Mouse (Mus musculus) retina, embryonic 14.5 days (tissue): ENCODE data around the gene Vwa3b.

Experiments
- DNase-seq: peaks from one replicate; pipeline ENCODE4 v3.0.0-alpha.2; 2015; ENCODE audit warnings: low spot score

Vwa3b gene

DNA sequence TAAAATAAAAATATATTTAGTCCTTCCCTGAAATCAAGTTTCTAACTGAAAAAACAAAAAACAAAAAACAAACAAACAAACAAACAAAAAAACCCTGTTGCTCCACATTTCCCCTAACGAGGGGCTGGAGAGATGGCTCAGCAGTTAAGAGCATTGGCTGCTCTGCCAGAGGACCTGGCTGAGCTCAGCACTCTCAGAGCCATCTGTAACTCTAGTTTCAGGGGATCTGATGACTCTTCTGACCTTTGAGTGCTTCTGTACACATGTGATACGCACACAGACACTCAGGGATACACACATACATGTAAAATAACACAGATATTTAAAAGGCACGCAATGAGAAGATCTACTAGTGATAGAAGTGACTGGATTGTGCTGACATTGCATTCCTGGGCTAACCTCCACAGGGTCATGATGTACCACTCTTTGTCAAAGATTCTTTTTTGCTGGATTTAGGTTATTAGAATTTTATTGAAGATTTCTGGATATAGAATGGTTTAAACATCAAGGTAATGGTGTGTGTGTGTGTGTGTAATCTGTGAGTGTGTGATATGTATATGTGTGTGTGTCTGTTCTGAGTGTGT lies 14.7 kb upstream of the Vwa3b start:
- no peak for DNase-seq

DNA sequence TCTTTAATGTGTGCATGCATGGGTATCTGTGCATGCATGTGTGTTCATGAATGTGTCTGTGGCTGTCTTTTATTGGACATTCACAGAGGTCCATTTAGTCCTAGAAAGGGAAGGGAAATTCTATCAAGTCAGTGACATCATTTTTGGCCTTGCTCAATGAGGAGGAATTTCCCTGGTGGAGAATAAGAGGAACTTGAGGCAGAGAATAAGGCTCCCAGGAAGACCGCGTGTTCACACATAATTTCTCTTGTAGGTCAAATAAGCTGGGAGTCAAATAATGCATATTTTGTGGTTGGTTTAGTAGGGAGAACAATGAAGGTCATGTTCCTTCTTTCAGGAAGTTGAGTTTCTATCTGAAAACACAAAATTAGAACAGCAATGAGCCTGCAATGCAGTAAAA lies 13.4 kb upstream of the Vwa3b start:
- no peak for DNase-seq

- no peak for DNase-seq
Observed at GRCm38 (mm10) chr1:37013687-37014086, 12.7 kb upstream of the Vwa3b start.

- no peak for DNase-seq
Observed at GRCm38 (mm10) chr1:37019017-37019416, 7.4 kb upstream of the Vwa3b start.

GRCm38 (mm10) chr1:37022704-37023103 lies 3.7 kb upstream of the Vwa3b start:
- DNase-seq, result no peak

GRCm38 (mm10) chr1:37024736-37025135 lies 1.7 kb upstream of the Vwa3b start:
- DNase-seq, result no peak

DNA sequence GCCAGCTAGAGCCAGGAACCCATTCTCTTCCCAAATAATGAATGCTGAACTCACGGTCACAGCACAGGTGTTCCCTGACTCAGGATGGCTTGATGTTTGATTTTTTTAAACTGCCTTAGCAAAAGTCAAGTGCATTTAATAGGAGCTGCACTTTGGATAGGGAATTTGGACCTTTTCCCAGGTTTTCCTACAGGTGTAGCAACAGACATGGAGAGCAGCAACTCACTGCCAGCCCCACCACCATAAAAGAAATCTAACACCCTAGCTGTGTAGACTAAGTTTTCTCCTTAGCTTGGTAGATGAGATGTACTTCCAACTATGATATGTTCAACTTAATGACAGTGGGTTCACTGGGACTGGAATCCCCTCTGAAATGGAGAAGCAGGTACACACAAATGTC lies 1.0 kb upstream of the Vwa3b start:
- DNase-seq, result no peak

DNA sequence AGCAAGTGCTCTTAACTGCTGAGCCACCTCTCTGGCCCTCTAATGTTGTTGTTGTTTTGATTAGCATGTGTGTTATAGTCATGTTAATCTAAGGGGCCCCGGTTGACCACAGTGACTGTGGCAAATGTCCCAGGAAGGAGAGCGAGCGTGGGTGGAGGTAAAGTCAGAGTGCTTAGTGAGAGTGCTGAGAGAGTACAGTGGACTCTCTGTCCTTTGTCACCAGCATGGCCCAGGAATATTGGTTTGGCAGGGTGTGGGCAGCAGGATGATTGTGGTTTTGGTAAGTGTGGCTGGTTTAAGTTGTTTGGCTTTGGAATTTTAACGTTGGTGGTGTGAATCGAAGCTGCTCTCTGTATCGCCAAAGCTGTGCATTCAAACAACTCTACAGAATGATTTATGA lies 470 bp downstream of the Vwa3b start:
- no peak for DNase-seq

DNA sequence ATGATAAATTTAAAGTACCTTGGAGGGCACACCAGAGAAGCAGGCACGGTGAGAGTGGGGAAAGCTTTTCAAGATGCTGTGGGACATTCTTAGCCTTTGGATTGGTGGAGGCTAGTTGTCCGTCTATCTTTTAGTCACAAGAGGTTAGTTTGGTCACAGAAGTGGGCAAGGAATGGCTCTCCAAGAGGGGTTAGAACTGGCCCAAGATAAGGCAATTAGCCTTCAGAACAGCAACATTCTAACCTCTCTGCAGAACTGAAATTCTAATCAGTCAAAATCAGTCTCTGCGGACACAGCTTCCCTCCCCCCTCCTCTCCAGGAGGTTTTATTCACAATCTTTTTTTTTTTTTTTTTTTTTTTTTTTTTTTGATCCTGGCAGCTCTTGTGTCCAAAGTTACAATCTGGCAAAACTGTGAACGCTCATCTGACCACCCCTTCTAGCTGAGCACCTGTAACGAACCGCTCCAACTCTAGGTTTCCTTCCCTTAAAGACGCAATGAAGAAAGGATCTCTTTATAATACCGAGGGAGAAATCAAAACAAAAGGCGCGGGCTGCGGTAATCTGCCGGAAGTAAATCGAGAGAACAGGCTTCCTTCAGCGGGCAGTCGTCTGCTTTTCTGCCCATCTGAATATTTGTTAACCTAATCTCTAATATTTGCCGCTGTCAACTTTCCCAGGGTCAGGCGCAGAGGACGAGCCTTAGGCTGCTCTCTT lies 2.2 kb downstream of the Vwa3b start:
- no peak for DNase-seq

DNA sequence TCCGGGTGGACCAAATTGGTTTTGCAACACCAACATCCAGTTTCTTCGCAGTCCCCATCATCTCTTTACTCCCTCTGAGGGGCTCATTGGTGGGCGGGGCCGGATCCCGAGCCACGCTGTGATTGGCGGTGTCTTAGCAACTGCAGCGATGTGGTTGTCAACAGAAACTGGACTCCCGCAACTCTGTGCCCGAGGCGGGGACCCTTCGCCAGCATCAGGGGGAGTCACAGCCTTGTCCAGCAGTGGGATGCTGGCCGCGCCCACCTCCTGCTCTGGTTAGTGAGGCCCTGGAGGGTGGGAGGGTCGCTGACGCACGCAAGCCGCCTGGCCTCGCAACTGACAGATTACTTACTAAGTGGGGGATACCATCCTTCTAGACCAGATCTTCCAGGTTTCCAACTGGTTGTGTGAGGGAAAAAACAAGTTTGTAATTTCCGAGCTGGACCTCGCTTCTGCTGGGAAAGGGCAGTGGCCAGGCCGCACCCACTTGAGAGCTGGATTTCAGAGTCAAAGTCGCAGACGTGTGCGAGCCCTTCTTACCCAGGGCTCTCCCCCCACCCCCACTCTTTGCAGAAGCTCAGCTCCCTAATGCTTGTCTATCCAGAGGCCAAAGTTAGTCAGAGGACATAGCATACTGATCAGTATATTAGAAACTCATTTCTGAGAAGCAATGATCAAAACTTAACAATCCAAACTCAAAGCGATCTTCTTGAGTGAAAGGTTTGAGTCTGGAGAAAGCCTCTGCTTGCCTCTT lies 2.9 kb downstream of the Vwa3b start:
- peak; percentile 90 for DNase-seq

DNA sequence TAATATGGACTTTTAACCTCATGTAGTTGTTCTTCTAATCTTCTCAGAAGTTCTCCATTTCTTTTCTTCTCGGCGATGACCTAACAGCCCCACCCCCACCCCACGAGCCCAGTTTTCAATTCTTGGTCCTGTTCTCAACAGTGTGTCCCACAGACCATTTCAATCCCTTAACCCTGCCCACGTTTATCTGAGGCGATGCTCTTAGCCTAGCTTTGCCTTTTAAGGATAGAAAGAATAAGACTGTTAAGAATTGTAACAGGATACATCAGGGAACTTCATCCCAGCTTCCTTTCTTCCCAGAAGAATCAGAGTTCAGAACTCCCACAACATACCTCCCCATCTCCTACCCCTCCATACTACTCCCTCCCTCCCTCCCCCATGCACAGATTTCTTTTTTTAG lies 3.5 kb downstream of the Vwa3b start:
- no peak for DNase-seq

GRCm38 (mm10) chr1:37030693-37031092 lies 4.3 kb downstream of the Vwa3b start:
- no peak for DNase-seq

GRCm38 (mm10) chr1:37035879-37036278 lies 9.5 kb downstream of the Vwa3b start:
- DNase-seq, result no peak

- no peak for DNase-seq
Observed at GRCm38 (mm10) chr1:37041126-37041525, 14.7 kb downstream of the Vwa3b start.

GRCm38 (mm10) chr1:37041856-37042255 lies 15.5 kb downstream of the Vwa3b start:
- no peak for DNase-seq

- DNase-seq, result no peak
Observed at GRCm38 (mm10) chr1:37042769-37043168, 16.4 kb downstream of the Vwa3b start.

DNA sequence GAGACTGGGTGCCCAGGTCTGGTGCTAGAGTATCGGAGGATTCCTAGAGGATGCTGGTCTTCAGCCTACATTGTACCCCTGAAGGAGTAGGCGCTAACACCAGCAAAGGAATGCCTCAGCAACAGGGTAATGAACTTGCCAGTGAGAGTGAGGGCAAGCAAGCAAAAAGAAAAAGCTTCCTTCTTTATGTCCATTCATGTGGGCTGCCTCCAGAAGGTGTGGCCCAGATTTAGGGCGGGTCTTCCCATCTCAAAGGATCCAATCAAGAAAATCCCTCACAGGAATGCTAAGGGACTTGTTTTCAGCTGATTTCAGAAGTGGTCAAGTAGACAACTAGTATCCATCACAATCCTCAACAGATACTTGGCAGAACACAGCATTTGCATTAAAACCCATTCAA lies 16.8 kb downstream of the Vwa3b start:
- DNase-seq, result no peak

GRCm38 (mm10) chr1:37045472-37045871 lies 19.1 kb downstream of the Vwa3b start:
- DNase-seq, result no peak

- DNase-seq, result no peak
Observed at GRCm38 (mm10) chr1:37049159-37049558, 22.8 kb downstream of the Vwa3b start.

GRCm38 (mm10) chr1:37053691-37054090 lies 27.3 kb downstream of the Vwa3b start:
- DNase-seq, result no peak

GRCm38 (mm10) chr1:37056831-37057561 lies 30.6 kb downstream of the Vwa3b start:
- no peak for DNase-seq

DNA sequence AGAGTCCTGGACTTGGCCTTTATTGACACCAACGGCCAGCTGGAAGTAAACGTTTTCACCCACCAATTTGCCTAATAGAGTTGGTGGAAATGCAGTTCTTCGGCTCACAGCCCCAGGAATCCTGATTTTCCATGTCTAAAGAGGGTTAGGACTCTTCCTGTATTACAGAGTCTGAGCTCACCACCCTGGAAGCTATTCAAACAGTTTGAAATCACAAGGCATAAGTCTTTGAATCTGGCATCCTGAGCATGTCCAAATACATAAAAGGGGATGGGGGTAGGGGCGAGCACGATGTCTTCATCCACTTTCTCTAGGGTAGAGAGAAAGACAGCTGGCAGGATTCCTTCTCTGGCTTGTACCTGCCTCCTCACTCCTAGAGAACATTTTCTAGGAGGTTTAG lies 34.5 kb downstream of the Vwa3b start:
- DNase-seq, result no peak

- no peak for DNase-seq
Observed at GRCm38 (mm10) chr1:37063053-37063452, 36.7 kb downstream of the Vwa3b start.
